In the genomic region with DNA sequence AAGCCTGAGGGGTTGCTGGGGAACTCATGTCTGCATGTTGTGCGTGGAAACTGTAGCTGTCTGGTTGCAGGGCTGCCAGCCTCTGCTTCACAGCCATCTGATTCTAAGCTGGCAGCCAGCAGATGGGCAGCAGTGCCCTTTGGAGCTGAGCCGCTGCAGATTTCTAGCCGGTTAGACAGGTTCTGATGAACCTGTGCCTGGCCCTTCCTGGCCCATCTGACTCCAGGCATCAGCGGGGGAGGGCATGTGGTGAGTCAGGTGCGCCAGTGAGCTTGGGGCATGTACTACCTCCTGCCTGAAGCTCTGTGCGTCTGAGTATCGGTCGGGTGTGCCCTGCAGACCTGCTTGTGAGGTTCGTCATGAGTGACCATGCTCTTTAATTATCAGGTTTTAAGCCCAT, we compare ENCODE assay signal across 8 mouse cellular contexts. TPM values are rescaled to one million over a fixed set of nuclear protein-coding genes. Genes with fewer than 3 reads are reported as not detected.
DNase-seq lines count a peak whose midpoint lies in the region; ATAC-seq lines count a peak whose summit lies in the region.

No protein-coding gene starts in this region.

- H3K27ac ChIP-seq in embryonic facial prominence, embryonic 12.5 days, result 0 out of 2 replicates have a peak overlapping the region, but pooled peaks have one; percentile 6

- peaks cover 3% of the 10 kb centered on the region; the same call in 1 of the 2 replicates for H3K4me1 ChIP-seq in embryonic facial prominence, embryonic 12.5 days

- no peaks in the 10 kb centered on the region for H3K9me3 ChIP-seq in embryonic facial prominence, embryonic 12.5 days

- peaks cover 7% of the 10 kb centered on the region for H3K36me3 ChIP-seq in embryonic facial prominence, embryonic 12.5 days

- peak; percentile 51 for ATAC-seq in frontal cortex, adult (ENCODE audit: low TSS enrichment)
- ATAC-seq in CD4-positive, CD25-positive, alpha-beta regulatory T cell, adult 4 months, result peak; percentile 29
- no peak for ATAC-seq in embryonic facial prominence, embryonic 12.5 days (ENCODE audit: insufficient number of reproducible peaks, insufficient read depth, low FRiP score, low TSS enrichment)

- no peak overlapping the region for H3K4me3 ChIP-seq in embryonic facial prominence, embryonic 12.5 days

- WGBS in embryonic facial prominence, embryonic 12.5 days, result 81% methylated on average over 9 of the region's 9 CpGs

- H3K27me3 ChIP-seq in embryonic facial prominence, embryonic 12.5 days, result no peaks in the 10 kb centered on the region

- H3K9ac ChIP-seq in embryonic facial prominence, embryonic 12.5 days, result no peak overlapping the region

- no peak overlapping the region for H3K4me2 ChIP-seq in embryonic facial prominence, embryonic 12.5 days (replicated peaks)

- DNase-seq in frontal cortex, postnatal 25 days (ENCODE audit: low spot score in 2 of 2), result no peak
- DNase-seq in kidney, postnatal 10 days, result peak; percentile 65
- DNase-seq in lung, postnatal 10 days, result peak; percentile 66
- no peak for DNase-seq in testis, postnatal 14 days (ENCODE audit: low spot score)
- no peak for DNase-seq in adipocyte (ENCODE audit: low spot score)

RNA-seq across cellular contexts. Expression of gene Zfp750, which starts 24.8 kb away (rescaled TPM):
- 1 to 10 TPM in 1 of 2 experiments, under 1 TPM in 1; 0.65 to 1.6 TPM for polyA plus RNA-seq in CD4-positive, CD25-positive, alpha-beta regulatory T cell, adult 4 months (2017; shearing (Covaris generic))
- polyA plus RNA-seq in embryonic facial prominence, embryonic 12.5 days (2016; fragmentation: Nextera tagmentation; extraction: Ambion mirVana), result 2.3 and 2.6 TPM in 2 replicates

Comparison
In these comparisons a context has a peak if more than half of its experiments do, and no peak if none do; other contexts are left out.
1. DNase-seq: peak in kidney, postnatal 10 days (single experiment) and lung, postnatal 10 days (single experiment); none in frontal cortex, postnatal 25 days (0 of 2), testis, postnatal 14 days (single experiment) and adipocyte (single experiment).